Mouse (Mus musculus): ENCODE data around the gene Itga9.

The Itga9 gene

DNA sequence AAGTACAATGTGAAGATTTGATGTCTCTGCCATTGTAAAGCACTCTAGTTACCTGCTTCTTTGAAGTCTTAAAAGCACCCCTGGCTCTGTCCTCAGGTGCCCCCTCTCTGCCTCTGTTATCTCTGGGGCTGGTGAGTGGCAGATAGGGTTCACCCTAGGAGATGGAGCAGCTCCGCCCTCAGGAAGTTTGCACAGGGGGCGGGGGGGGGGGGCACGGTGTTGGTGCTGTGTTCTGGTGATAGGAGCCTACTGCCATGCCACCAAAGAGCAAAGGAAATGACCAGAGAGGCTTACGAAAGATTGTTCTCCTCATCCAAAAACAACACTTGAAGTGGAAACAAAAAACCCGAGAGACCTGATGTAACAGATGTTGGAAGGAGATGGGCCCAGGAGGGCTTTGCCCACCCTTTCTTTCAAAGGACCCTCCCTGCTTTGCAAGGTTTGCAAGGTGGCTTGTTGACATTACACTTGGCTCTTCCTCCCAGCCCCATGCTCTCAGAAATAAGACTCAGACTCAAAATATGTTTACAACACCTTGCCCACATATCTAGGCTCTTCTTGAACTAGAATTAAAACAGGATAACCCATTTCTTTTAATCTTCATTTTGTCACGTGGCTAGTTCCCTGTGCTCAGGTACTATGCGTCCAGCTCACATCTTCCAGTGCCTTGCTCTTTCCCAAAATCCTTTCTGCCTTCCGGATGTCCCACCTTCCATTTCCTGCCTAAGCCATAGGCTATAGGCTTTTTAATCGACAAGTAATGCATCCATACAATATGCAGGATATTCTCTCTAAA is 79.9 kb downstream of the Itga9 start:
- 84% methylated on average over 9 of the region's 9 CpGs for WGBS

DNA sequence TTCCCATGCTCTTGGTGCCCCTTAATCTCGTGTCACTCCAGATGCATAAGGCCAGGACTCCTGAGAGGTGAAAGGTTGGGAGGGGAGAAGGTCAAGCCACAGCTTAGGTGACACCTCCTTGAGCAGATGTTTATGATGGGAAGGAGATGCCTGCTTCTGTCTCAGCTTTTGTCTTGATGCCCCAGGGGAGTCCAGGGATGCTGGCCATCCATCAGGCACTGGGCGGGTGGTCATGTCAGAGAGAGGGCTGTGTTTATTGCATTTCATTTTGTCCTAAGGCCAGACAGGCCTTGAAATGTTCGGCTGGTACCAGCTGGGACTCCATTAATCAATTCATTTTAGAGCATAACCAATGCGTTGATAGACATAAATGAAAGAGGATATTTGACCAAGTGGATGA is 81.8 kb downstream of the Itga9 start:
- WGBS = 90% methylated on average over 4 of the region's 4 CpGs

DNA sequence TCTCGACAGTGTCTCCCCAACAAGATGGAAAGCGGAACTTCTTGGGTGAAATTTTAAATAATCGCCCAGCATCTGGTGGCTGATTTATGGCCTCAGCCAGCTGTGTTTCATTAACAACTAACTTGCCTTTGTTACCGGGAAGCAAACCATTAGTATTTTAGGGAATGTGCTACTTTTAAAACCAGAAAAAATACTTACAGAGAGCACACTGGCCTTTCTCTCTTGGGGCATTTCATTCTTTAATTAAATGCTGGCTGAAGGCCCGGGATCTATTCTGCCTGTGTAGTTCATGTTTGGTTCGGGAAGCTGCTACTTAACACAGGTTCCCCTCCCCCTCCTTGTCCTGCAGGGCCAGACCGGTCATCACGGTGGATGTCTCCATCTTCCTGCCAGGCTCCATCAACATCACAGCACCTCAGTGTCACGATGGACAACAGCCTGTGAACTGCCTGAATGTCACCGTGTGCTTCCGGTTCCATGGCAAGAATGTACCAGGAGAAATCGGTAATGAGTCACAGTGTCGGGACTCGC is 82.5 kb downstream of the Itga9 start:
- WGBS = 60% methylated on average over 14 of the region's 14 CpGs

DNA sequence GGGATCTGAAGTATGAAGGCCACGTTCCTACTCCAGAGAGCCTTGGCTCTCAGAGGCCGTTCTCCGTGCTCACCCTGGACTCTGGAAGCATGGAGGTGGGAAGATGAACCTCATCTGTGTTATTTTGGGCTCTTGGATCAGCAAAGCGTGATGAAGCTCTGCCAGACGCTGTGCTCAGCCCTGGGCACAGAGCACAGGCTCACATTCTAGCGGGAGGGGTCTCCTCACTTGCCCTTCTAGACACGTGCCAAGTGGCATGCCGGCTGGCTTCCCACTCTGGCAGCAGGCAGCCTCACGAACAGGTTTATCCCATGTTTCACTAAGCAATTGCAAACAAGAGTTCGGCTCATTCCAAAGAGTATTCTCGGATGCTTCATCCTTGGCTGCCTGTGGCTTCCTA is 86.8 kb downstream of the Itga9 start:
- WGBS = 42% methylated on average over 11 of the region's 11 CpGs

DNA sequence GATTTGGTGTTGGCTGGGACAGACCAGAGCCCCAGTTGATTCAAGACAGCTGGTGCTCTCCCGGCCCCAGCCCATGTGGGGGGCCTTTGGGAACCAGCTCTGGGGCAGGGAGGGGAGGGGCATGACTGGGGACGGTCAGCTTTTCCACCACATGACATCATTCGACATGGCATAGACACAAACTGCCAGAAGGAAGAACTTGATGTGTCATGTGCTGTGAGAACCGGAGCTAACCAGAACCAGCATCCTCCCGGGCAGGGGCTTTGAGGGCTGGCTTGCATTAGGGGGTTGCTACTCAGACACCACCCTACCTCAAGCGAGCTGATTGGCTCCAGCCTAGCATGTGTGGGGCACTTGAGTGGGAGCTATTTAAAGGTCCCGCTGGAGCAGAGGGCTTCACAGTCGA is 87.9 kb downstream of the Itga9 start:
- 62% methylated on average over 8 of the region's 8 CpGs for WGBS

DNA sequence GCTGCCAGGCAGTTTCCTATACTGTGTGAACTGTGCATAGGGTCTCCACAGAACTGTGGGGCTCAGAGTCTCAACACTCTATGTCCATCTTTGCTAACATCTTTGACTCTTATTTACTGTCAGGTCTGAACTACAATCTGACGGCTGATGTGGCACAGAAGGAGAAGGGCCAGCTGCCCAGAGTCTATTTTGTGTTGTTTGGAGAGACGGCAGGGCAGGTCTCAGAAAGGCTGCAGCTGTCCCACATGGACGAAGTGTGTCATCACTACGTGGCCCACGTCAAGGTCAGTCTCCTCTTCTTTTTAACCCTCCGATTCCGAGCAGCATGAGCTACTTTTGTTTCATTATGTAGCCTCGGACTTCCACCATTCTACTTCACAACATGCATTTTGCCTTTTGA is 91.7 kb downstream of the Itga9 start:
- 88% methylated on average over 8 of the region's 8 CpGs for WGBS

DNA sequence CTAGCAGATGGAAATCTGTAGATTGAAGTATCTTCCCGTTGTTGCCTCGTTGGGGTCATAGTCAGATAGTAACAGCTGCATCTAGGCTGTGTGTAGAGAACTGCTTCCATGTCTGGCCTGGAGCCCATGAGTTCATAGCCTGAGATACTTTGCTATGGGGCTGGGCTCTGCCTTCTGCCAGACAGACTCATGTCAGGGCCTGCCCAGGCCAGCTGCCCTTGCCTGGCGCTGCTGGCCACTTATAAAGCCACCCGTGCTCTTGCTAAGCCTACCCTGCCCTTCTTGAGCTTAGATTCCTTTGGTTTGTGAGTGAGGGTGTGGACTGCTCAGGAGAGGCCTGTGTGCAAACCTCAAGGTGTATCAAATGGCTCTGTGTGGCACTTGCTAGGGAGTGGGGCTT is 93.2 kb downstream of the Itga9 start:
- WGBS = 90% methylated on average over 4 of the region's 4 CpGs

DNA sequence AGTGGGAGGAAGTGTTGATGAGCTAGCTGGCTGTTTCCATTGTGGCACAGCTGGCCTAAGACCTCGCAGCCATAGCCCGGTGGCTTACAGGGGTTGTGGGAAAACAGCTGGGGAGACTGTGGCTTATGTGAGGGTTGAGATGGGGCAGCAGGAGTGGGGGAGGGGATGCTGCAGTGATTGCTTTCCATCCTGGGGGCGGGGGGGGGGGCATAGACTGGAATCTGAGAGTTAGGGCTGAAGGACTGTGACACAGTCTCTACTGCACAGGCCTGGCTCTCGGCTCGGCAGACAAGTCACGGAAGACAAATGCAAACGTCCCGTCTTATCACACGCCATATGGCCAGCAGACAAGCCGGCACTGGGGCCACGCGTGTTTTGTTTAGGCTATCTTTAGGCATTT is 94.4 kb downstream of the Itga9 start:
- WGBS = 58% methylated on average over 12 of the region's 12 CpGs

DNA sequence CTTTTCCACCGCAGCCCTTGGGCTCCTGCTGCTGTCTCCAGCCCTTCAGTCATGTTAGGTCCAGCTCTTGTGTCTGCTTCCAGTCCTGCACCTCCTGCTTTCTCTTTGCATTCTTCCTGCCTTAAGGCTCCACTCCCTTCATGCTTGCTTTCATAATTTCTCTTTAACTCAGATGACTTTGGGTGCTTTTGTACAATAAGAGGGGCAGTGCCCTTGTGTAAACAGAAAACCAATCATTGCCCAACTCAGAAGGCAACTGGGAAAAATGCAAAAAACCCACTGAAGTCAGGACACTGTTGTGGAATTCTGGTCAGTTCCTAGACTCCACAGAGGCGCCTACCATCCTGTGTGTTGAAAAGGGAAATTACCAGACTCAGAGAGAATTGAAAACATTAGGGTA is 95.3 kb downstream of the Itga9 start:
- 76% methylated on average over 2 of the region's 2 CpGs for WGBS

DNA sequence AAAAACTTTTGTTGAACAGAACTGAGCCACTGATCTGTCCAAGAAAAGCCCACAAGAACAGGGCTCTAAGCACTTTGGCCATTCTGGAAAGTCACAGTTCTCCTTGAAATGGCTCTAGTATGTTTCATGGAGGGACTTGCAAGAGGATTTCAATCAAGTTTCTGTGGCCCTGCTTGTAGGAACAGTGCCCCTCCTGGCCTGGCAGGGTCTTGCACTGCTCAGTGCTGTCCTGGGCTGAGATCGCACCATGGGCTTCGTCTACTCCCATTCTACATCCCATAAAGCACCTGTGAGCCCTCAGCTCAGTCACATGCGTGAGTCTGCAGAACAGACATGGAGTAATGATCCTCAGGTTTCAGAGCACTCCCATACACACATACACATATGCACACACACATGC is 96.7 kb downstream of the Itga9 start:
- WGBS = 96% methylated on average over 3 of the region's 3 CpGs

DNA sequence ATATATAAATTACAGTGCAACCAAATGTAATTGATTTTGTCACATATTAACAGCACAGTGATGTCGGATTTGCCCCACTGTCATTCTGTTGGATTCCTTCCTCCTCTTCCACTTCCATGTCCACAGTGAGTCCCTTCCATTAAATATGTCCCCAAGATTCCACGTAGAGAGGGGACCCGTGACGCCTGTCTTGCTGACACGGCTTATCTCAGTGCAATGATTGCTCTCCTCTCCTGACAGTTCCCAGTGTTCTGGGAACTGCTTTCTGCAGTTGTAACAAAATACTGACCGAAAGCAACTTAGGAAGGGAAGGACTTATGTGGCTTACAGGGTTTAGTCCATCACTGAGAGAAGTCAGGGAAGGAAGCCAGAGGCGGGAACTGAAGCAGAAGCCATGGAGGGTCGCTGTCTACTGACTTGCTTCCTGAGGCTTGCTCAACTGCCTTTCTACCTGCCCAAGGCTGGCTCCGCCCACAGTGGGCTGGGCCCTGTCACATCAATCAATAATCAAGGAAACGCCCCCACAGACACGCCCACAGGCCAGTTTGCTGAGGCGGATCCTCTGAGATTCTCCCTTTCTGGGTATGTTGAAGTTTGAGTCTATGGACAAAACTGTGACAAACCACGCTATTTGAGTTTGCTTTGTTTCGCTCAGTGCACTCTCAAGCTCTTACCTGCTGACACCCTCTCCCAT is 99.0 kb downstream of the Itga9 start:
- 74% methylated on average over 14 of the region's 14 CpGs for WGBS

DNA sequence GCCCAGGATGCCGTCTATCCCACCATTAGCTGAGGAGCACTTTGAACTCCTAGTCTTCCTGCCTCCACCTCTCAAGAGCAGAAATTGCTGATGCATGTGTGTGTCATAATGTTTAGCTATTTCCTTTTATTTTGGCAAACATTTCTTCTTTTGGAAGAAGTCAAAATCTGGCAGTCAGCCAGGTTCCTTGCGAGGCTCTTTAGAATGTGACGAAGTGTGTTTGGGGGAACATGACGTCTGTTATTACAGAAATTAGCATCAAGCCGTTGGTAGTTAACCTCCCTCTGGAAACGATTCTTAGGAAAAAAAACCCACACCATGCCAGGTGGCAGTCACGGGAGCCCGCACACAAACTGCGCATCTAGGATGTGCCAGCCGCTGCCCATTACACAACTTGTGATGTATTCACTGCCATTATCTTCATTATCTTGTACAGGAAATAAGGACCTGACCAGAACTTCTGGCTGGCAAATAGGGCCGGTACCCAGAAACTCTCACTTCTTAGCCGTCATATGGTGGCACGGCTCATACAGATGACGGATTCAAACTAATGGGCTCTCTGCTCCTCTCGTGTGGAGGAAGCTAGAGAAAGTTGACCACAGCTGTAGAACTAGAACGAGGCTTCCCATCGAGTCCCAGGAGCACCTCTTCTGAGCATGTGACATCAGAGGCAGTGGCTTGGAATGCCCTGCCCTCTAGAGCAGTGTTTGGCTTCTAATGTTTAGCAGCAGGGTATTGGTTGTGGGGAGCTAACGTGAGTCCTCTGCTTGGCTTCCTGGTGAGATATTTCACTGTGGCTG is 99.9 kb downstream of the Itga9 start:
- 26% methylated on average over 18 of the region's 18 CpGs for WGBS

DNA sequence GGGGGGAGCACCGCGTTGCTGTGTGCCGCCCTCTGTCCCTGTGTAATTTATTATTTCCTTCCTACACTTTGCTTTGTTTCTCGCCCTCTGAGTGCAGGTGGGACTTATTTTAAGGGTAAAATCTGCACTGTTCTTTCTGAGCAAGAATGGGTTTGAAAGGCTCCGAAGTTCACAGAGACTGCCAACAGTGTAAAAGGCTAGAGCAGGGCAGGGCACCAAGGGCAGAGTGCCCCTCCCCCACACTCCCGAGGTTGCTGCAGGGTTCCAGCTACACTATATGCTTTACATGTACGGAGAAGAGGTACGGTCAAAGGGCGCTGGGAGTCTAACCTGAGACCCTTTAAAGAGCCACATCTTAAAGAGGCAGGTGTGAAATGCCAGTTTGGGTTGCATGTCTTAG is 104.1 kb downstream of the Itga9 start:
- 73% methylated on average over 9 of the region's 9 CpGs for whole genome bisulfite sequencing

DNA sequence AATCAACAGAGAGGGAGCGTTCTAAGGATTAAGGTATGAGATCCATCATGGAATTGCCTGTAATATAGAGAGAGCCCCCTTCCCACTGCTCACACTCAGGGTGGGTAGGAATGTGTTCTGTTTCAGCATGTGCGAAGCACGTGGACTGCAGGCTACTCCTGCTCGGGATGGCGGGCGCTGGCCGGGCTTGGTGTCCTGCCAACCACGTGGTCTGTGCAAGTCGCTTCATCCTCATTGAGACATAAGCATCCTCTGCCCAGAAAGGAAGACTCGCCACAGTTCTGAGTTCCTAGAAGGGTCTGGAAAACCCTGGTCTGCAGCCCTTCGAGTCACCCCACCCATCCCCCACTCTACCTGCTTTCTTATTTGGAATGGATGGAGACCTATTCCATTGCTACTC is 105.3 kb downstream of the Itga9 start:
- WGBS = 93% methylated on average over 11 of the region's 11 CpGs

DNA sequence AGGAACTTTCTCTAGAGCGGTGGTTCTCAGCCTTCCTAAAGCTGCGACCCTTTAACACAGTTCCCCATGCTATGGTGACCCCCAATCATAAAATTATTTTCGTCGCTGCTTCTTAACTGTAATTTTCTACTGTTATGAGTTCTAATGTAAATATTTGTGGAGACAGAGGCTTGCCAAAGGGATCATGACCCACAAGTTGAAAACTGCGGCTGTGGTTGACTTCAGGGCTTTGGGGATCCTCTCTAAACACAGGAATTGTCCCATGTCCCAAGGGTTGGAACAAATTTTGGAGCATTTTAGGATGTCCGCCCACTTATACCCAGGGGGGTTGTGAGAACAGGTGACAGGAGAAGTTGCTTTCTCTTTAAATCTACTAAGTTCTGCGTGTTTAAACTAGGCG is 107.0 kb downstream of the Itga9 start:
- 89% methylated on average over 8 of the region's 8 CpGs for WGBS

DNA sequence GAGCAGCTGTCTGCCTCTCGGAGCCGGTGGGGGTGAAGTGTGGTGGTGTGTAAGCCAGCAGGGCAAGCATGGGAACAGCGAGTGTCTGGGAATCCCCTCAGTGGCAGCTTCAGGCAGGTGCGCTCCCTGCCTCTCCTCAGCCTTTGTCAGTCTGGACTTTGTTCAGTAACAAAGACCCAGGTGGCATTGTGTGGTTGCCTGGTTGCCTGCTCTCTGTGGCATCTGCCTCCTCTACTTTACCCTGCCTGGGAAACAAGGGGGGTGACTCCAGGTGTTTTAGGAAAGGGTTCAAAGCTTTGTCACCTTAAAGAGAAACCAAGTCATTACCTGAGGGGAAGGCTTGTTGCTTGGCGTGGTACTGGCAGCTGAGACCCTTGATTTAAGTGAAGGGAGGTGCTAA is 108.0 kb downstream of the Itga9 start:
- WGBS = 74% methylated on average over 5 of the region's 5 CpGs

DNA sequence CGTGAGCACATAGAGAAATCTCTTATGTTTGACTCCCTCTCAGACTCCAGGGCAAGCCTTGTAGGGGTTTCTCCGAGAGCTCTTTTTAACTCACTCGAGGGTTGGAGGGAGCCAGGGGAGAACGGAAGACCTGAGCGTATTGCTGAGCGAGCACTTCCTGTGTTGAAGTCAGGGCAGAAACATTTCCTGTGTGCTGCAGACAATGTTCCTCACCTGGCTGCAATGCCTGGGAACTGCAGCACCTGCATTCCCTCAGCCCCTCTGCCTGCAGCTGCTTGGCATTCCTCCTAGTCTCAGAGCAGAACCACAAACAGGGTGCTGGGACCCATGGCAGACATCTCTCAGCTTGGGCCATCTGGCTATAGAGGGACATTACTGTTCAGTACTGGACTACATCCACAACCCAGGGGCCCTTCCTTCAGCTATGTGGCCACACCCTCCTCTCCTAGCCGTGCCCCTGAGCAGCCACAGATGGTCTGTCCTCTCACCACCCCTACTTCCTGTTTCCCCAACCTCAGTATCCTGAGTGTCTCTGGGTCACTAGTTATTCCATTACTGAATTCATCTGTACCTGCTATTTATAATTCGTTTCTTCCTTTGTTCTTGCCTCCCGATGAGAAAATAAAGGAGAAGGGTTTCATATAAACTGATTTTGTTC is 109.6 kb downstream of the Itga9 start:
- 84% methylated on average over 9 of the region's 9 CpGs for WGBS

DNA sequence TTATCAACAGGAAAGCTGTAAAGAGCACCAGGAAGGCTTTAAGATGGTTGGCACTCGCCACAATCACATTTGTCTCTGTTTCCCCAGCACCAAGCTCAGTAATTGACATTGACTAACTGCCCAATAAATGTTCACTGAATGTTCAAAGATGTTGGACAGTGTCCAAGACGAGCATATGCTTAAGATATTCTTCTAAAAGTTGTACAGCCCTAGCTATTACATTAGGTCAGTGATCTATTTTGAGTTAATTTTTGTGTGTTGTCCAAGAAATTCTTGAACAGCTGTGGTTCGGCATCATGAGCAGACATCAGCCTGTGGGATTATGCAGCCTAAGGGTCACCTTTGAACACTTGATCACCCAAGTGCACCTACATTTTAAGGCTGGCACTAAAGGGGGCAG is 110.9 kb downstream of the Itga9 start:
- WGBS = 76% methylated on average over 3 of the region's 3 CpGs

DNA sequence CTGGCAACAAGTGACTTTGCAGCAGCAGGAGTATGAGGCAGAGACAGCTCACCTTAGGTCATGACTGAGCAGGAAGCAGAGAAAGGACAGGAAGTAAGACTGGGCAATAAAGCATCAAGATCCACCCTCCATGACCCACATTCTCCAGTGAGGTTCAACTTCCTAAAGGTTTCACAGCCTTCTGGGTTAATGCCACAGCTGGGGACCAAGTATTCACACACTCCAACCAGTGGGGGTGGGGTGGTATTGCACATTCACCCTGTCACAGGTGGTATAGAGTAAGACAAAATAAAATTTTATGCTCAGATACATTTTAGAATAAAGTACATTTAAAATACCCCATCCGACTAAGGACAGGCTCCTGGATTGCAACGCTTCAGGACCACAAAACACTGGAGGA is 112.0 kb downstream of the Itga9 start:
- WGBS = 82% methylated on average over 2 of the region's 2 CpGs

DNA sequence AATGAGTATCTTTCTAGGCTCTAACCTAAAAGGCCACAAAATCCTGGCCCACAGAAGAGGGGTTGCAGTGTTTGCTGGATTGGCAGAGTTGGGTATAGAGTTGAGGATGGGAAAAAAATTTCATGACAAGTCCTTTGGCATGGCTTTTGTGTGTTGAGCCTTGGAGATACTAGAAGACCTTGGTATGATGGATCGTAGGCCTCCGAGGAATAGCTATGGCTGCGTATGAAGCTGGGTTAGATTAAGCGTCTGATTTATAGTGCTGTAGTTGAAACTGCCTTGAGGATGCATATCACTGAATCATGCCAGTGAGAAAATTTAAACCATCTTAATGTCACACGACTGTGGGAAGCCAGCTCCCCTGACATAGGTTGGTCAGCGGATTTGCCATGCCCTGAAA is 114.6 kb downstream of the Itga9 start:
- WGBS = 96% methylated on average over 6 of the region's 6 CpGs

DNA sequence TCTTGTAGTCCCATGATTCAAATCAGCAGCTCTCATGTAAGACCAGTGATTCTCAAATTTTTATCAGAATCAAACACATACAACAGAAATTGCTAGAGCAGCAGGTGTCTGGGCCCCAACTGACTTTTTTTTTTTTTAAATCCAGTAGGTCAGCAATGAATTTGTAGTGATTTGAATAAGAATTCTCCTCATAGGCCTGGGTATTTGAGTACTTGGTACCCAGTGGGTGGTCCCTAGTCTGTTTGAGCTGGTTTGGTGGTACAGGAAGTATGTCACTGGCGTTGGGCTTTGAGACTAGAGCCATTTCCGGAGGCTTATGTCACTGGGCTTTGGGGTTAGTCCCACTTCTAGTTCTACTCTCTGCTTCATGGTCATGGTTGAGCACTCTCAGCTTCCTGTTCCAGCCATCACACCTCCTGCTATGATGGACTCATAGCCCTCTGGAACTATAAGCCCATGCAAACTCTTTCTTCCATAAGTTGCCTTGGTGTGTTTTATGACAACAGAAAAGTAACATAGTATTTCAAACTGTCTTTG is 116.4 kb downstream of the Itga9 start:
- WGBS = 88% methylated on average over 2 of the region's 2 CpGs

DNA sequence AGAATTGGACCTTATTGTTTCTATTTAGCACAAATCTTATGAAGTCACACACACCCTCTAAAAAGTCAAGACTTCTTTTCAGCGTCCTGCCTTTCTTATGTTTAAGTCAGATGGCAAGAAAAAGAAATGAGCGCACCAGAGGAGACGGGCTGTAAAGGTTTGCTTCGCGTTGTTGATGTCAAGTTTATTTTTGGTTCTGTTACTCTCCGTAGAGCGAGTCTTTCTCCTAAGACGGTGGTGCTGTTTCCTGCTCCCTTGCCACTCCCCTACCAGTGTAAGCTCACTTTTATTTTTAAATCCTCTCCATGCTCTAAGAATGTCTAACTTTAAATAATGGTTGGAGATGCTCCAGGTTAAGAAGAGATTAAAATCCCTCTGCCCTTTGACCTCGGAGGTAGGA is 118.6 kb downstream of the Itga9 start:
- 43% methylated on average over 9 of the region's 9 CpGs for WGBS
